Mouse (Mus musculus) brown adipose tissue, adult 24 weeks (tissue): ENCODE measurements at regions not wholly inside any gene's neighbourhood (a gene's known extent, or its start where the extent isn't known, plus 50 kb on each side); places are given as distances from the start of the nearest gene placed in this dataset.
"Not testable (repeated sequence)": the region's sequence is repeated elsewhere in the genome, so short reads cannot be mapped to it uniquely, and the experiment has no call there.

Source experiments
- H3K27ac ChIP-seq: fragments of 200-500 bp; replicated peaks from 2 replicates; pipeline ENCODE4 v1.5.1; 2012; ENCODE audit warnings: low read depth, mild to moderate bottlenecking, low read length
- H3K4me1 ChIP-seq: fragments of 200-500 bp; 2 replicates; pipeline ENCODE4 v1.6.1; 2012; ENCODE audit warnings: low read length, mixed read lengths; ENCODE audit not compliant: control insufficient read depth, insufficient read depth, insufficient read length
- H3K4me3 ChIP-seq: fragments of 200-500 bp; 2 replicates; pipeline ENCODE4 v1.5.1; 2012; ENCODE audit warnings: low read depth, mild to moderate bottlenecking, low read length, moderate library complexity; ENCODE audit not compliant: insufficient read depth

DNA sequence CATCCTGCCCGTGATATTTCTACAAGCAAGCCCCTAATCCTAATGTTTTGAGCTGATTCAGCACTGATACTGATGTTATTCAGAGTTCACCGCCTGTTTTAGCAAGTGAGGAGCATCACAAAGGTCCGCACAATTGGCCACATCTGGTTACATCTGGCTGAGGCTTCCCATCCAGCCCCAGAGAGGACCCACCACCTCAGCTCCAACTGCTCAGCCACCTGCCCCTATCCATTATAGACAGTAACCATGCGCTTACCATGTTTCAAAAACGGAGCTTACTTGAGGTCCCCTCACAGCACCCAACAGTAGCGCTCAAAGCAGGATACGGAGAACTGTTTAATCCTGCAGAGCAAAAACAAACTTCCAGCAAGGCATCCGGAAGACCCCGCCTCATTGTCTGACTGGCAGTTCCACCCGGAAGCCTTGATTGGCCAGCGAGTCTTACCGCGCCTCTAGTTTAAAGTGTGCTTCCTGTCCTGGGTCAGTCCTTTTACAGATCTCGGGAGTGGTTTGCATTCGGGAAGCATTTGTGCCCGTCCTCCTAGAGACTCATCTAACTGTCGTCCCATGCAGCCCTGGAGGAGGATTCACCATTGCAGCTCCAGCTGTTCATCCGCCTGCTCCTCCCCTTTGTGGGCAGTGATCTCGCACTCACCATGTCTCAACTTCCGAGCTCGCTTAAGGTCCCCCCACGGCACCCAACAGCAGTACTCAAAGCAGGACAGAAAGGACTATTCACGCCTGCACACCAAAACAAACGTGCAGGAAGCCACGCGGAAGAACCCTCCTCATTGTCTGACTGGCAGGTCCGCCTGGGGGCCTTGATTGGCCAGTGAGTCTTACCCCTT lies 69.9 kb upstream of the Zfp825 start:
- H3K4me1 ChIP-seq, result not testable (repeated sequence)
- Histone ChIP-seq H3K4me3 (peak overlapping the region; percentile 95), H3K27ac (peak overlapping the region; percentile 77)

- peak overlapping the region; percentile 77 for H3K27ac ChIP-seq
- H3K4me1 ChIP-seq, result not testable (repeated sequence)
- H3K4me3 ChIP-seq, result peak overlapping the region; percentile 95
These were observed 70.5 kb upstream of the Zfp825 start for GRCm38 (mm10) chr13:74564331-74564727.

- not testable (repeated sequence) for H3K27ac ChIP-seq, H3K4me1 ChIP-seq, H3K4me3 ChIP-seq
These were observed 69.4 kb upstream of the Erap1 start for GRCm38 (mm10) chr13:74569967-74570366.
